Mouse (Mus musculus) heart, adult 2 months (tissue): ENCODE data around the gene Usp29. TPM values are rescaled to one million over a fixed set of nuclear protein-coding genes. Genes with fewer than 3 reads are reported as not detected.

Experiments used
- DNase-seq, 2 experiments: peaks; one replicate each; pipeline ENCODE4 v3.0.0; 2021
- H3K27ac ChIP-seq: fragments of 200-600 bp; 2 replicates; pipeline ENCODE4 v1.8.1; 2022
- H3K27me3 ChIP-seq: fragments of 200-500 bp; 2 replicates; pipeline ENCODE4 v1.6.1; 2012; ENCODE audit warnings: mild to moderate bottlenecking, low read length, inconsistent platforms, mixed read lengths; ENCODE audit not compliant: control insufficient read depth, insufficient read depth
- H3K36me3 ChIP-seq: fragments of 200-500 bp; 2 replicates; pipeline ENCODE4 v1.6.1; 2012; ENCODE audit warnings: low read length, inconsistent platforms; ENCODE audit not compliant: control insufficient read depth, insufficient read depth
- H3K4me1 ChIP-seq: fragments of 200-500 bp; 2 replicates; pipeline ENCODE4 v1.6.1; 2011; ENCODE audit warnings: low read length; ENCODE audit not compliant: control insufficient read depth, insufficient read depth
- H3K4me3 ChIP-seq: fragments of 200-600 bp; 2 replicates; pipeline ENCODE4 v1.8.1; 2022
- H3K79me2 ChIP-seq: fragments of 200-500 bp; replicated peaks from 2 replicates; pipeline ENCODE4 v1.6.1; 2012; ENCODE audit warnings: mild to moderate bottlenecking, inconsistent platforms, low read length, moderate library complexity, mixed read lengths; ENCODE audit not compliant: control insufficient read depth, insufficient read depth
- H3K9ac ChIP-seq: fragments of 200-500 bp; 2 replicates; pipeline ENCODE4 v1.6.1; 2012; ENCODE audit warnings: low read depth, mild to moderate bottlenecking, control low read depth, inconsistent platforms, low read length, mixed read lengths
- CTCF ChIP-seq: fragments of 200-600 bp; IDR thresholded peaks from 2 replicates; pipeline ENCODE4 v1.8.1; 2022; ENCODE audit warnings: antibody characterized with exemption, mild to moderate bottlenecking, moderate library complexity
- EP300 ChIP-seq: fragments of 200-500 bp; IDR thresholded peaks from 2 replicates; pipeline ENCODE4 v1.6.1; 2011; ENCODE audit warnings: low read depth, low read length, control low read depth; ENCODE audit not compliant: insufficient read depth
- POLR2A ChIP-seq: fragments of 200-500 bp; IDR thresholded peaks from 2 replicates; pipeline ENCODE4 v1.6.1; 2011; ENCODE audit warnings: mild to moderate bottlenecking, low read depth, low read length, control low read depth; ENCODE audit not compliant: insufficient read depth
- WGBS: fragments of 180-500 bp; shearing (Covaris S2); methylation state at CpG from one replicate; pipeline ENCODE4 v1.1.7; 2018; 5-methylcytosine and 5-hydroxymethylcytosine counted together
- intact Hi-C: fragments of 180-260 bp; cut with DNase I; formaldehyde crosslinking; loops from one replicate; pipeline ENCODE4 v1.15.1; 2025
- polyA plus RNA-seq: library from polyadenylated mRNA; depleted of rRNA; stranded (reverse); fragments of >200 nt; gene quantifications from 2 replicates; pipeline ENCODE4 v1.2.3, GENCODE M21; 2012
- total RNA-seq, 2 experiments: library from RNA; stranded (reverse); gene quantifications; 2 replicates each; pipeline ENCODE4 v1.2.3; 2021

Usp29 gene
- total and polyA plus RNA-seq, 3 experiments, result 0.11 to 0.16 TPM; not detected in 1

DNA sequence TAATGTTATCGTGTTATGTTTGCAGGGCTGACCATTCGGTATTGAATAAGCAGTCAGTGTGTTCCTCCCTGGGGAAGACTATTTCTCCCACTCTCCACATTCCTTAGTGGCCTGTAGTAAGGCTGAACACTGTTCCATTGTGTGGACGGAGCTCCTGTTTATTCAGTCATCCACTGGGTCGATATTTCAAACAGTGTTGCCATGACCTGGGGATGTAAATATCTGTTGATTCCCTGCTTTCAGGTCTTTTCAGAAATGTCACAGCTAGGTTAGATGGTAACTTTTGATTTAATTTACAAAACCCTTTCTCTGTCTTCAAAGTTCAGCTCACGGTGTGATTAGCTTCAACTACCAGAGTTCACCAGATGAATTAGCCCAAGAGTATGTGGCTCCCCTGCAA, 104.6 kb downstream of the Usp29 start:
- intact Hi-C loops, result no loop called here

DNA sequence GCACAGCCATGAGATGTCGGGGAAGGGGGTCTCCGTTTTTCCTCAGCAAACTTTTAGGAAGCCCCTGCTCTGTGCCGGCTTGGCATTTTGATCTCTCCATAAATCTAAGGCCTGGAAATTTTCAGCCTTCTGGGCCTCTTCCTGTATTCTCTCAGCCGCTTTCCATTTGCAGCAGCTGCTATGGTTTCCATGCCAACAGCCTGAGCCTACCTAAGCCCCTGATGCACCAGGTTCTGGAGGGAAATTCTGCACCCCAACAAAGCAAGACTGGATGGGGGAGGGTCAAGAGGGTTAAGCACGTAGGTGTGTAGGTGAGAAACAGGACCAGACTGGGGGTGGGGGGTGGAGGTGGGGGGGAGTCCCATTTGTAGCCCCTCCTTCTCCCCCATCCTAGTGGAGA, 105.0 kb downstream of the Usp29 start:
- WGBS, result 42% methylated on average over 5 of the region's 5 CpGs
- intact Hi-C loops, result no loop called here
- Histone ChIP-seq H3K27ac (no peak overlapping the region), H3K4me3 (no peak overlapping the region), H3K4me1 (no peaks in the 10 kb centered on the region), H3K9ac (no peak overlapping the region), H3K27me3 (no peaks in the 10 kb centered on the region), H3K79me2 (no peaks in the 10 kb centered on the region), H3K36me3 (no peaks in the 10 kb centered on the region)
- no peak for DNase-seq
- TF ChIP-seq EP300 (no peak), POLR2A (no peak), CTCF (no peak)

More for the DNA sequence above, 104.6 kb downstream of the Usp29 start:
- H3K36me3 ChIP-seq, result no peaks in the 10 kb centered on the region
- no peak overlapping the region for H3K4me3 ChIP-seq
- H3K79me2 ChIP-seq, result no peaks in the 10 kb centered on the region
- no peak overlapping the region for H3K9ac ChIP-seq
- no peaks in the 10 kb centered on the region for H3K27me3 ChIP-seq
- TF ChIP-seq POLR2A (no peak), EP300 (no peak), CTCF (no peak)
- no peak overlapping the region for H3K27ac ChIP-seq
- 47% methylated on average over 5 of the region's 5 CpGs for WGBS
- no peak for DNase-seq
- H3K4me1 ChIP-seq, result no peaks in the 10 kb centered on the region

DNA sequence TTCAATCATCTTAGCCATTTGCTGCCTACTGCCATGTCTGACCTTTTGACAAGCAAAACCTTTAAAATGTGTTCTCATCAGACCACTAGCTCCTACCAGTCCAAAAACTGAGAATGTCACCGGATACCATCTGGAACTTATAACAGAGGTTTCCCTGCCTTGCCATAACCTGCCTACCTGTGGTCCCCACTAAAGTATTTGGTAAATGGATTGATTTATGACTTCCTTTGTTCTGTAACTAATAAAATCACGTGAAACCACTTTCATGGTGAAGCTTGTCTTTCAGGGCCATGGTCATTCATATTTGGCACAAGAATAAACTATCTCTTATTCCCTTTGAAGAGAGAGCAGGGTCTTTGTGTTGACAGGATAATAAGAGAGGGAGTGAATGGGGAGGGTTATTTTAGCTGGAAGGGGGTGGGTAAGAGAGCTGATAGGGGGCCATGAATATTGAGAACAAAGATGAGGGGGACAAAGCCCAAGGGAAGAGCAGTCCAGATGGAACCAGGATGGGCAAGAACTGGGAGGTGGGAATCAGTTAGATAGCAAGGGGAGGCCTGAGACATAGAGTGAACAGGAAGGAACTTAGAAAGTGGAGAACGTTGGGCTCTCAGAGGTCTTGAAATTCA, 107.0 kb downstream of the Usp29 start:
- no peaks in the 10 kb centered on the region for H3K36me3 ChIP-seq
- intact Hi-C loops, result no loop called here
- WGBS, result 72% methylated on average over 3 of the region's 3 CpGs

DNA sequence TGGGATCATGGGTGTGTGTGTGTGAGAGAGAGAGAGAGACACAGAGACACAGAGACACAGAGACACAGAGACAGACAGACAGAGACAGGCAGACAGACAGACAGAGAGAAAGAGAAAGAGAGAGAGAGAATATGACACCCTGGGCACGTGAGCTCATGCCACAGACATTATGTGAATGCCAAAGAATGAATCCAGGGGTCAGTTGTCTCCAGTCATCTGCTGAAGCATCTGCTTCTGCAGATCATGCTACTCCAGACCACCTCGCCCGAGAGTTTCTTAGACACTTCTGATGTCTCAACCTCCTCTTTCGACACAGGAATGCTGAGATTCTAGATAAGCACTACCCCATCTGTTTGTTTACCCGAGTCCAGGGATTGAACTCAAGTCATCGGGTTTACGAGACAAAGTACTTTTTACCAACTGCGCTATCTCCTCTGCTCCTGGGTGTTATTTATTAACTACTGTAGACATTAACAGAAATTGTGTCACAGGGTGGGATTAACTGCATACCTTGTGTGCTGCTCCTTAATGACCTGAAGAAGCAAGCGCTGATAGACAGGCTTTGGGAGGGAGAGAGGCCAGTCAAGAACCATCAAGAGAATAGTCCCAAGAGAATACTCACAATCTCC, 107.7 kb downstream of the Usp29 start:
- WGBS, result 51% methylated on average over 9 of the region's 9 CpGs

More for the DNA sequence above, 107.0 kb downstream of the Usp29 start:
- no peak for DNase-seq
- TF ChIP-seq EP300 (no peak), POLR2A (no peak), CTCF (no peak)
- Histone ChIP-seq H3K27ac (no peak overlapping the region), H3K4me3 (no peak overlapping the region), H3K27me3 (no peaks in the 10 kb centered on the region), H3K79me2 (no peaks in the 10 kb centered on the region), H3K9ac (no peak overlapping the region), H3K4me1 (no peaks in the 10 kb centered on the region)

DNA sequence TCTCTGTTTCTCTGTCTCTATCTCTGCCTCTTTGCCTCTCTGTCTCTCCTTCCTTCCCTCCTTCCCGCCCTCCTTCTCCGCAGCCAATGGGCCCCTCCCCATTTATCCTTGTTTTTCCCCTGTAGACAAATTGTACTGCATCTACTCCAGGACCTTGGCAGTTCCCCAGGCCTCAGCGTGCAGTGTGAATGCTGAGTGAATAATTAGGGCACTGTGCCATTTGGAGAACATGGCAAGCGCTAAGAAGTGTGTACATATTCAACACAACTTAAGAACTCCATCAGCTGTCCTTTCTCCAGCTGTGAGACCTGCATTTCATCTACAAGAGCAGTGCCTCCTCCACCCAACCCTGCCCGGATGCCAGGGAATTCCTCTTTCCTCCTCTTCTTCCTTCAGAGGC, 110.5 kb downstream of the Usp29 start:
- H3K9ac ChIP-seq, result no peak overlapping the region
- H3K27me3 ChIP-seq, result no peaks in the 10 kb centered on the region
- no peak overlapping the region for H3K27ac ChIP-seq
- H3K4me3 ChIP-seq, result no peak overlapping the region
- no peaks in the 10 kb centered on the region for H3K79me2 ChIP-seq
- no peaks in the 10 kb centered on the region for H3K4me1 ChIP-seq
- 50% methylated on average over 5 of the region's 5 CpGs for WGBS
- intact Hi-C loops, result no loop called here
- DNase-seq, result peak in 1 of 2 experiments; percentile 5
- no peaks in the 10 kb centered on the region for H3K36me3 ChIP-seq
- no peak for TF ChIP-seq CTCF
- TF ChIP-seq POLR2A, result no peak
- TF ChIP-seq EP300, result no peak

More for the DNA sequence above, 107.7 kb downstream of the Usp29 start:
- Histone ChIP-seq H3K27me3 (no peaks in the 10 kb centered on the region), H3K9ac (no peak overlapping the region), H3K79me2 (no peaks in the 10 kb centered on the region), H3K27ac (no peak overlapping the region), H3K36me3 (no peaks in the 10 kb centered on the region), H3K4me3 (no peak overlapping the region), H3K4me1 (no peaks in the 10 kb centered on the region)
- no peak for DNase-seq
- intact Hi-C loops, result no loop called here
- TF ChIP-seq POLR2A (no peak), EP300 (no peak), CTCF (no peak)

DNA sequence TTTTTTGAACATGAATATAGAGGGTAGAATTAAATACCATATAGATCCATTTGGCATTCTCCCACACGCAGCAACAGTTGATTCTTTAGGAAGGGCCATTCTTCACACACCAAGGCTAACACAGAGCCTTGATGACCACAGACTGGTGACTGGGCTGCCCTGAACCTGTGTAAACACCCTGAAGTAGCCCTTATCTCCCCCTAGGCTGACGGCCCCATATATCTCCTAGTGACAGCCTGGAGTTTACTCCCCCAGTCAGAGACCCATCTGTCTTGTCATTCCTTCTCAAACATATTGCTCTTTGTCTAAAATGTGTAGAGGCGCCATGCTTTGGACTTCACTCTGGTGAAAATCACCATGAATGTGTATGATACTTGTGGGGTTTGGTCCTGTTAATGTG, 119.1 kb downstream of the Usp29 start:
- intact Hi-C loops, result no loop called here
- TF ChIP-seq POLR2A (no peak), CTCF (no peak), EP300 (no peak)
- no peak overlapping the region for H3K9ac ChIP-seq
- H3K27ac ChIP-seq, result no peak overlapping the region
- no peaks in the 10 kb centered on the region for H3K4me1 ChIP-seq
- no peak overlapping the region for H3K4me3 ChIP-seq
- WGBS, result 63% methylated on average over 3 of the region's 3 CpGs
- DNase-seq, result no peak
- H3K36me3 ChIP-seq, result no peaks in the 10 kb centered on the region
- H3K79me2 ChIP-seq, result no peaks in the 10 kb centered on the region
- no peaks in the 10 kb centered on the region for H3K27me3 ChIP-seq

DNA sequence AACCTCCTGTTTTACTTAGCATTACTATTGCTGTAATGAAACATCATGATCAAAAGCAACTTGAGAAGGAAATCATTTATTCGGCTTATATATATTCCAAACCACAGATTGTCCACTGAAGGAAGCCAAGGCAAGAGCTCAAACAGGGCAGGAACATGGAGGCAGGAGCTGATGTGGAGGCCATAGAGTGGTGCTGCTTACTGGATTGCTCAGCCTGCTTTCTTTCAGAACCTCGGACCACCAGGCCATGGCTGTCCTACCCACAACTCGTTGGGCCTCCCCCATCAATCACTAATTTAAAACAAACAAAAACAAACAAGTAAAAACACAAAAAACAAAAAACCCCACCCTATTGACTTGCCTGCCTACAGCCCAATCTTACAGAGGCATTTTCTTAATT, 119.9 kb downstream of the Usp29 start:
- Histone ChIP-seq H3K4me1 (no peaks in the 10 kb centered on the region), H3K27me3 (no peaks in the 10 kb centered on the region), H3K9ac (no peak overlapping the region), H3K27ac (no peak overlapping the region), H3K4me3 (no peak overlapping the region), H3K36me3 (no peaks in the 10 kb centered on the region), H3K79me2 (no peaks in the 10 kb centered on the region)
- TF ChIP-seq CTCF, result no peak
- TF ChIP-seq POLR2A, result no peak
- no peak for TF ChIP-seq EP300
- 72% methylated on average over 3 of the region's 3 CpGs for WGBS
- intact Hi-C loops, result no loop called here
- no peak for DNase-seq
